Mouse (Mus musculus): ENCODE measurements around the gene Pfn1. TPM values are rescaled to one million over a fixed set of nuclear protein-coding genes. Genes with fewer than 3 reads are reported as not detected.

Gene Pfn1
- total RNA-seq, 2 experiments from 2014 or later: 303 to 305 TPM

DNA sequence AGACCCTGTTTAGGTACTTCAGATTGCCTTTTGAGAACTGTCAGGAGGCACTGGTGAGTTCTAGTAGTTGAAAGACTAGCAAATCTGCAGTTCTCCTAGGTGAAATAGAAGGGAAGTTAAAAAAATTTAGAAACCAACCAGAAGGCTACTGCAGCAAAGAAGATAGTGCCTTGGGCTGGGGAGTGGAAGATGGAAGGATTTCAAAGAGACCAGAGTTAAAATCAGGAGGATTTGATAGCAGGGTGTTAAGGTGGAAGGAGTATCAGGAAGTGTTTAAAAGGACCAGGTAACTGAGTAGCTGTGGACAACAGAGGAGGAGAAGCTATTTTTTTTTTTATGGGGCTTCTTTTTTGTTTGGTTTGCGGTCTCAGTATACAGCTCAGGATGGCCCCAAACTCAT is 16.7 kb downstream of the Pfn1 start:
- no peak for DNase-seq

DNA sequence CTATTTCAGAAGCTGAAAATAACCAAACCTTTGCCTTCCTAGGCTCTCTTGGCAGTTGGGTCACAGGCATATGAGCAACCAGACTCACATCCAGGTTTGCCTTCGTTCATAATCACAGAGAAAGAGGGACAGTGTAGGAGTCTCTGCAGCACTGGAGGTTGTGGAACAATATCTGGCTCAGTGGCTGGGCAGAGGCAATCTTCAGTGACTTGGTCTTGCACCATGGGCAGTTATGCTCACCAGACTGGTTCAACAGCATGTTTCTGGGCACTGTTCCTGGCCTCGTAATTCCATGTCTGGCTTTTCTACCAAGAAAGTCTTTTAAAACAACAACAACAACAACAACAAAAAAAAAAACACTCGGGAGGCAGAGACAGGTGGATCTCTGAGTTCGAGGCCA is 18.8 kb downstream of the Pfn1 start:
- DNase-seq: no peak

- DNase-seq: no peak
Observed at GRCm38 (mm10) chr11:70630129-70630528, 24.3 kb downstream of the Pfn1 start.

- no peak for DNase-seq
Observed at GRCm38 (mm10) chr11:70629557-70629956, 24.9 kb downstream of the Pfn1 start.

GRCm38 (mm10) chr11:70628431-70628830 is 26.0 kb downstream of the Pfn1 start:
- DNase-seq: no peak

DNA sequence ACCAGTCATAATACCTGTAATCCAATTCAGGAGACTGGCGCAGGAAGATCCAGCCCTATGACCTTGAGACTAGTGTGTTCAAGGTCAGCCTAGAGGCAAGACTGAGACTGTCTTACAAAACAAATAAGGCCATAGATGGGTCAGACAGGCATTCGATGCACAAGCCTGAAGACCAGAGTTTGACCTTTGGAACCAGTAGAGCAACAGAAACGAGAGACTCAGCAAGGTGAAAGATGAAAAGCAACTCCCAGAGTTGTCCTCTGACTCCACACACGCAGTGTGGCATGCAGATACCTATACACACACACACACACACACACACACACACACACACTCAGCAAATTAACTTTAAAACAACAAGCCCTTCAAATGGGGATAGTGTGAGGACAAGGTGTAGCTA is 27.6 kb downstream of the Pfn1 start:
- no peak for DNase-seq

- peak in 1 of 2 experiments; percentile 66 for DNase-seq
Observed at GRCm38 (mm10) chr11:70625473-70625872, 29.0 kb downstream of the Pfn1 start.

GRCm38 (mm10) chr11:70623053-70623742 is 31.2 kb downstream of the Pfn1 start:
- DNase-seq: no peak

DNA sequence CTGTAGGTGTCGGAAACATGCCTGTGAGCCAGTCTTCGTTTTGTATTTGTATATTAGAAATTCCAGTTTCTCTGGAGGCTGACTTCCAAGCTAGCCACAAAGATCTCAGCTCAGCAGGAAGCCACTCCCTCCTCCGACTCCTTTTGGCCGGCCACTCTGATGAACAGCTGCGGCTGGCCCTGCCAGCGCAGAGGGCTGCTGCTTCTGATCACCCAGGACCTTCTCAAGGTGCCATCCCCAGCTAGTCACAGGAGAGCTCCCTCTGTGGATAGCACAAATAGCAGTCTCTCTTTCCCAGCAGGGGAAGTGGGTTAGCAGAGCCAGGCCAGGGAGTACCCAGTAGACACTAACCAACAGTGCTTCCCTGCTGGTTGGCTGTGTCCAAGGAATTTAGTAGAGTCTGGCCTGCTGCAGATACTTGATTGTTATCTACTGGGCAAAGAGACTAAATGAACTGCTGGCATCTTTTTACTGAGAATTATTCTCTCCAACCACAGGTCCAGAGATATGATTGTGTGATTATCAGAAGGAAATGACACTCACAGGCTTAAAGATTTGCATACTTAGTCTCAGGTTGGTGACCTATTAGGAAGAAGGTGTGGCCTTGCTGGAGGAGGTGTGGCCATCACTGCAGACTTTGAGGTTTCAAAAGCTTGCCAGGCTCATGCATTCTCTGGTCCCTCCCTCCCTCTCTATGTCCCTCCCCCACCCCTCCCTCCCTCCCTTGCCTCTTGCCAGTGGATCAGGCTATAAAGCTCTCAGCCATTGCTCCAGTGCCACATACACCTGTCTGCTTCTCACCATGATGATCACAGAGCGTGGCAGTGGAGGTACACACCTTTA is 32.3 kb downstream of the Pfn1 start:
- DNase-seq: peak in 1 of 2 experiments; percentile 27

- DNase-seq: no peak
Observed at GRCm38 (mm10) chr11:70619101-70619500, 35.3 kb downstream of the Pfn1 start, which contains the start of gene Chrne. Gene Chrne (minus strand): TSS chr11:70619216.

- DNase-seq: no peak
Observed at GRCm38 (mm10) chr11:70615516-70616093, 38.8 kb downstream of the Pfn1 start, which contains the start of gene 4930544D05Rik. Gene 4930544D05Rik (plus strand): TSS chr11:70615848.

DNA sequence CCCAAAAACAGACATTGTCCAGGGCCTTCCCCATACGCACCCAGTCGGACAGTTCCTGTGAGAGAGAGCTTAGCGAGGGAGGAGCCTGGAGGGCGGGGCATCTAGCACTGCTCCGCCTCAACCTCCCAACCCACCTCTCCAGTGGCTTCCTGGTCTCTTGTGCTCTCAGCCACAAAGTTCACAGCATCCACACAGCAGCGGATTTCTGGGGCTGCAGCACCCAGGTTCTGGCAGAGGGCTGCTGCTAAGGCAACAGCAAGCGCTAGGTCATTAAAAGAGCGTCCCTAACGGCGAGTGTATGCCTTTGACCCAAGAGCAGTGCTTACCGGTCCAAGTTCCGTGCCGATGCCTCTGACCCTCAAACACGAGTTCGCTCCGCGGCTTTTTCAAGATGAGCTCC is 39.4 kb downstream of the Pfn1 start:
- DNase-seq: peak; percentile 77 to 83

- no peak for DNase-seq
Observed at GRCm38 (mm10) chr11:70612505-70612904, 41.9 kb downstream of the Pfn1 start.

DNA sequence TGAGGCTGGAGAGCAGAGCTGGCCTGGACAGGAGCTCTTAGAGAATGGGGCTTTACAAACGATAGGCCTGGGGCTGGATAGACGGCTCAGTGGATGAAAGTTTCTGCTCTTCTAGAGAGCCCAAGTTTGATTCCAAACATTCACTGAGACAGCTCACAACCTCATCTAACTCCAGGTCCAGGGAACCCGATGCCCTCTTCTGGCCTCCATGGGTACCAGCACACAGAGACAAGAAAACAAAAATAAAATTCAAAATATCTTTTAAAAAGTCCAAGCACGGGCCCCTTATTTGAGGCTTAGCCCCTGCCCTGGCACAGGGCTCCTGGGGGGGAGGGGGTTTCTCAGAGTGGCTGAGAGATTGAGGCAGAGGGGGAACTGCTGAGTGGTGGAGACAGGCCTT is 43.7 kb downstream of the Pfn1 start:
- DNase-seq: no peak

- no peak for DNase-seq
Observed at GRCm38 (mm10) chr11:70608381-70609066, 45.9 kb downstream of the Pfn1 start.

DNA sequence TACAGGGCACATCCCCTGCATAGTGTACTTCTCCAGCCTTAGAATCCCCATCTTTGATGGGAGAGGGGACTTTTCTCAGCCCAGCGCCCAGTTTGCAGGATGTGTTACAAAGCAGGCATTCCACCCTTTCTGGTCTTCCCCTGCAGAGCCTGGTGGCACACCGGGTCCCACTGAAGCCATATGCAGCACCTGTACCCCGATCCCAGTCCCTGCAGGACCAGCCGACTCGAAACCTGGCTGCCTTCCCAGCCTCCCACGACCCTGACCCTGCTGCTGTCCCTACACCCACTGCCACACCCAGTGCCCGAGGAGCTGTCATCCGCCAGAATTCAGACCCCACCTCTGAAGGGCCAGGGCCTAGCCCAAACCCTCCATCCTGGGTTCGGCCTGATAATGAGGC is 46.8 kb downstream of the Pfn1 start:
- no peak for DNase-seq

DNA sequence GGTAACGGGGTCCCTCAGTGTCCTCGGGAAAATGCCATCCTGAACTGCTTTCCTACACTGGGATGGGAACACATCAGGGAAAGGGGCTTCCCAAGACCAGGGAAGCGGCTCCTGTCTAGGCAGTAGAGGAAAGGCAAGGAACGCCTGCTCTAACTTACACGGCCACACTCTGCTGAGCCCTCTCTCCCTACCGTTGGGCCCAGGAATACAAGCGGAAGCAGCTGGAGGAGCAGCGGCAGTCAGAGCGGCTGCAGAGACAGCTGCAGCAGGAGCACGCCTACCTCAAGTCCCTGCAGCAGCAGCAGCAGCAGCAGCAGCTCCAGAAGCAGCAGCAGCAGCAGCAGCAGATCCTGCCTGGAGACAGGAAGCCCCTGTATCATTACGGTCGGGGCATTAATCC is 47.7 kb downstream of the Pfn1 start:
- no peak for DNase-seq

GRCm38 (mm10) chr11:70605024-70605566 is 49.3 kb downstream of the Pfn1 start:
- DNase-seq: peak; percentile 78 to 88
